Mouse (Mus musculus) erythroblast, embryonic 14.5 days (primary cell): ENCODE measurements around the gene Meis1.

ENCODE experiments used
- GATA1 ChIP-seq: IDR thresholded peaks from 2 replicates; pipeline ENCODE4 v1.6.1; 2012; ENCODE audit warnings: low read length, inconsistent platforms, mixed read lengths
- TAL1 ChIP-seq: IDR thresholded peaks from 3 replicates; pipeline ENCODE4 v1.6.1; 2012; ENCODE audit warnings: low read length, inconsistent platforms, mixed read lengths

DNA sequence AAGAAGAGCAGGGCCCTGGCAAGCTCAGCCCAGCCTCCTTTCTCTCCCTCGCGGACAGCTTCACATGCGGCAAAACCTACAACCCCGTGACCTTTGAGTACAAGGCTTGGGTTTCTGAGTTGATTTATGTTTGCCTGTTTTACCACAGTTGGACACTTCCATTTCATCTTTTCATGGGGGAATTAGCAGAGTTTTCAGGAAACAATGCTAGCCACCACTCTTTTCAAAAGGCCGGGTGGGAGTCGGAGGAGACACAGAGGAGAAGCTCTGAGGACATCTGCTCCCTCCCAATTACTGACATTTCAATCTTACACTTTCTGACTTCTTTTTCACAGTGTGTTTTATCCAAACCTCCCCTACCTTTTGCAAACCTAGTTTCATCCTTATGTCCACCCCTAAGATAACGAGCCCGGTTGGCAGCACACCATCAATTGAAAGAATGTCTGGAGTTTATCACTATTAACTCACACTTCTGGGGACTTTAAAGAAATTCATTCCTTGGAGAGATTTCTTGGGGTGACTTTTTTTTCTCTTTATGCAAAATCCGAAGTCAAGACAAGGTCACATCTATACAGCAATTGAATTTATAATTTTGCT lies 133.0 kb downstream of the Meis1 start:
- TF ChIP-seq TAL1 = no peak
- no peak for TF ChIP-seq GATA1
